Comparison of ENCODE assay signal across 13 mouse cellular contexts in genomic region chr9:119082656-119083430, GRCm38 (mm10). TPM values are rescaled to one million over a fixed set of nuclear protein-coding genes. Genes with fewer than 3 reads are reported as not detected.
DNase-seq lines count a peak whose midpoint lies in the region; ATAC-seq lines count a peak whose summit lies in the region.
"Had no signal": no experiment of that assay in that cellular context is flagged by ENCODE, and none has a peak within 500 bp of the region (broad histone marks: within the 10 kb centered on the region; RNA-seq: fewer than 3 reads in every experiment).

No protein-coding gene starts in this region.

- H3K36me3 ChIP-seq in forebrain, embryonic 11.5 days (ENCODE audit: control insufficient read depth, insufficient read depth, low read length) = no peaks in the 10 kb centered on the region
- no peaks in the 10 kb centered on the region for H3K36me3 ChIP-seq in forebrain, embryonic 16.5 days (ENCODE audit: control insufficient read depth, insufficient read depth)
- H3K36me3 ChIP-seq in liver, embryonic 12.5 days = no peaks in the 10 kb centered on the region
- H3K36me3 ChIP-seq in intestine, embryonic 15.5 days = no peaks in the 10 kb centered on the region
- peaks cover 8% of the 10 kb centered on the region; the same call in 1 of the 2 replicates for H3K36me3 ChIP-seq in stomach, embryonic 15.5 days

- no peak overlapping the region for H3K4me2 ChIP-seq in forebrain, embryonic 11.5 days (ENCODE audit: low read depth, low read length, severe bottlenecking)
- H3K4me2 ChIP-seq in forebrain, embryonic 16.5 days (ENCODE audit: low read length) = no peak overlapping the region
- H3K4me2 ChIP-seq in liver, embryonic 12.5 days = no peak overlapping the region
- no peak overlapping the region for H3K4me2 ChIP-seq in intestine, embryonic 15.5 days (replicated peaks)
- H3K4me2 ChIP-seq in stomach, embryonic 15.5 days = no peak overlapping the region

- H3K27ac ChIP-seq in forebrain, embryonic 11.5 days (ENCODE audit: low read depth, low read length) = peak overlapping the region; percentile 51
- no peak overlapping the region for H3K27ac ChIP-seq in forebrain, embryonic 16.5 days (ENCODE audit: low read length)
- H3K27ac ChIP-seq in liver, embryonic 12.5 days = peak overlapping the region; percentile 41; the same call in 1 of the 2 replicates
- H3K27ac ChIP-seq in intestine, embryonic 15.5 days = peak overlapping the region; percentile 33; the same call in 1 of the 2 replicates
- H3K27ac ChIP-seq in stomach, embryonic 15.5 days = peak overlapping the region; percentile 68
- H3K27ac ChIP-seq: liver, embryonic 14.5 days had no signal

- peaks cover 12% of the 10 kb centered on the region for H3K4me1 ChIP-seq in forebrain, embryonic 11.5 days (replicated peaks; ENCODE audit: control insufficient read depth, insufficient read depth, low read length)
- H3K4me1 ChIP-seq in forebrain, embryonic 16.5 days (replicated peaks; ENCODE audit: control insufficient read depth, insufficient read depth, low read length) = peaks cover 11% of the 10 kb centered on the region
- peaks cover 3% of the 10 kb centered on the region for H3K4me1 ChIP-seq in liver, embryonic 12.5 days
- H3K4me1 ChIP-seq in intestine, embryonic 15.5 days (replicated peaks) = peaks cover 37% of the 10 kb centered on the region
- H3K4me1 ChIP-seq in stomach, embryonic 15.5 days = peaks cover 32% of the 10 kb centered on the region

- 65% methylated on average over 7 of the region's 7 CpGs for WGBS in forebrain, embryonic 11.5 days
- 67% methylated on average over 7 of the region's 7 CpGs for WGBS in forebrain, embryonic 16.5 days
- WGBS in liver, embryonic 12.5 days (ENCODE audit: insufficient replicate concordance) = 60% methylated on average over 7 of the region's 7 CpGs
- 74% methylated on average over 7 of the region's 7 CpGs for WGBS in intestine, embryonic 15.5 days
- WGBS in stomach, embryonic 15.5 days = 74% methylated on average over 7 of the region's 7 CpGs

- no peak overlapping the region for H3K9ac ChIP-seq in forebrain, embryonic 11.5 days (ENCODE audit: low read length)
- no peak overlapping the region; the same call in 1 of the 2 replicates for H3K9ac ChIP-seq in forebrain, embryonic 16.5 days (replicated peaks; ENCODE audit: low read depth, low read length)
- no peak overlapping the region for H3K9ac ChIP-seq in liver, embryonic 12.5 days
- no peak overlapping the region for H3K9ac ChIP-seq in intestine, embryonic 15.5 days
- H3K9ac ChIP-seq in stomach, embryonic 15.5 days = no peak overlapping the region
- H3K9ac ChIP-seq: liver, embryonic 14.5 days had no signal

- DNase-seq in forebrain, embryonic 11.5 days (ENCODE audit: low spot score) = no peak
- no peak for DNase-seq in liver
- no peak for DNase-seq in cerebellum, postnatal 36 days
- no peak for DNase-seq in spleen, postnatal 4 days (ENCODE audit: low spot score in 2 of 2)
- DNase-seq: adrenal gland, postnatal 36 days; cerebellum, adult 9-10 months; heart, adult 18-20 months had no signal

- no peak overlapping the region for H3K4me3 ChIP-seq in forebrain, embryonic 11.5 days (ENCODE audit: low read depth, low read length)
- H3K4me3 ChIP-seq in forebrain, embryonic 16.5 days (replicated peaks; ENCODE audit: low read length) = no peak overlapping the region
- H3K4me3 ChIP-seq in liver, embryonic 12.5 days = no peak overlapping the region
- H3K4me3 ChIP-seq in intestine, embryonic 15.5 days (replicated peaks) = no peak overlapping the region
- no peak overlapping the region for H3K4me3 ChIP-seq in stomach, embryonic 15.5 days (replicated peaks)
- H3K4me3 ChIP-seq: megakaryocyte, embryonic 14.5 days had no signal

- no peaks in the 10 kb centered on the region for H3K9me3 ChIP-seq in forebrain, embryonic 11.5 days (ENCODE audit: control insufficient read depth, low read length)
- no peaks in the 10 kb centered on the region for H3K9me3 ChIP-seq in forebrain, embryonic 16.5 days (ENCODE audit: control insufficient read depth, low read length)
- H3K9me3 ChIP-seq in liver, embryonic 12.5 days (replicated peaks) = no peaks in the 10 kb centered on the region
- H3K9me3 ChIP-seq in intestine, embryonic 15.5 days = no peaks in the 10 kb centered on the region
- H3K9me3 ChIP-seq in stomach, embryonic 15.5 days = no peaks in the 10 kb centered on the region
- H3K9me3 ChIP-seq: megakaryocyte, embryonic 14.5 days had no signal

- no peaks in the 10 kb centered on the region for H3K27me3 ChIP-seq in forebrain, embryonic 11.5 days (ENCODE audit: control insufficient read depth, insufficient read depth, low read length)
- H3K27me3 ChIP-seq in forebrain, embryonic 16.5 days (replicated peaks; ENCODE audit: control insufficient read depth, insufficient read depth, low read length) = no peaks in the 10 kb centered on the region
- peaks cover 27% of the 10 kb centered on the region; the same call in 1 of the 2 replicates for H3K27me3 ChIP-seq in liver, embryonic 12.5 days (replicated peaks)
- H3K27me3 ChIP-seq in intestine, embryonic 15.5 days (replicated peaks) = no peaks in the 10 kb centered on the region
- no peaks in the 10 kb centered on the region for H3K27me3 ChIP-seq in stomach, embryonic 15.5 days (replicated peaks)

- peak; percentile 16; the same call in 1 of the 2 replicates for ATAC-seq in forebrain, embryonic 11.5 days (replicated peaks; ENCODE audit: low FRiP score)
- ATAC-seq in forebrain, embryonic 16.5 days = no peak
- ATAC-seq in liver, embryonic 12.5 days = no peak
- no peak for ATAC-seq in intestine, embryonic 15.5 days
- no peak for ATAC-seq in stomach, embryonic 15.5 days (ENCODE audit: insufficient read depth, low FRiP score, low read depth)

RNA-seq across cellular contexts. Expression of gene Plcd1, which starts 10.5 kb away (rescaled TPM):
- polyA plus RNA-seq in forebrain, embryonic 11.5 days (2014; fragmentation: Nextera tagmentation; extraction: Ambion mirVana) = 14.9 and 19.4 TPM in 2 replicates
- polyA plus RNA-seq in forebrain, embryonic 16.5 days (2015; fragmentation: Nextera tagmentation; extraction: Ambion mirVana) = 12.9 and 13.0 TPM in 2 replicates
- 2.8 and 3.1 TPM in 2 replicates for polyA plus RNA-seq in liver, embryonic 12.5 days (2016; fragmentation: Nextera tagmentation; extraction: Ambion mirVana)
- 16.8 and 18.7 TPM in 2 replicates for polyA plus RNA-seq in intestine, embryonic 15.5 days (2015; fragmentation: Nextera tagmentation; extraction: Ambion mirVana)
- polyA plus RNA-seq in stomach, embryonic 15.5 days (2015; fragmentation: Nextera tagmentation; extraction: Ambion mirVana) = 39.4 and 50.5 TPM in 2 replicates

RNA-seq across cellular contexts. Expression of gene Dlec1, which starts 19.4 kb away (rescaled TPM):
- polyA plus RNA-seq in forebrain, embryonic 11.5 days (2014; fragmentation: Nextera tagmentation; extraction: Ambion mirVana) = 2.0 and 2.4 TPM in 2 replicates
- 0.47 and 0.57 TPM in 2 replicates for polyA plus RNA-seq in forebrain, embryonic 16.5 days (2015; fragmentation: Nextera tagmentation; extraction: Ambion mirVana)
- 0.12 TPM in 2 replicates for polyA plus RNA-seq in liver, embryonic 12.5 days (2016; fragmentation: Nextera tagmentation; extraction: Ambion mirVana)
- polyA plus RNA-seq in intestine, embryonic 15.5 days (2015; fragmentation: Nextera tagmentation; extraction: Ambion mirVana) = 0.51 and 0.72 TPM in 2 replicates
- 0.85 and 0.89 TPM in 2 replicates for polyA plus RNA-seq in stomach, embryonic 15.5 days (2015; fragmentation: Nextera tagmentation; extraction: Ambion mirVana)

RNA-seq across cellular contexts. Expression of gene Vill, which starts 30.3 kb away (rescaled TPM):
- 8.6 and 11.1 TPM in 2 replicates for polyA plus RNA-seq in forebrain, embryonic 11.5 days (2014; fragmentation: Nextera tagmentation; extraction: Ambion mirVana)
- polyA plus RNA-seq in forebrain, embryonic 16.5 days (2015; fragmentation: Nextera tagmentation; extraction: Ambion mirVana) = 1.5 and 2.8 TPM in 2 replicates
- polyA plus RNA-seq in liver, embryonic 12.5 days (2016; fragmentation: Nextera tagmentation; extraction: Ambion mirVana) = 12.1 and 12.7 TPM in 2 replicates
- polyA plus RNA-seq in intestine, embryonic 15.5 days (2015; fragmentation: Nextera tagmentation; extraction: Ambion mirVana) = 16.1 and 17.2 TPM in 2 replicates
- polyA plus RNA-seq in stomach, embryonic 15.5 days (2015; fragmentation: Nextera tagmentation; extraction: Ambion mirVana) = 31.6 and 33.6 TPM in 2 replicates
